Mouse (Mus musculus): ENCODE measurements around the gene Glt28d2.

The Glt28d2 gene

GRCm38 (mm10) chr3:85880687-85881086 is 6.6 kb downstream of the Glt28d2 start:
- in situ Hi-C loops (cut with MboI; ENCODE audit: low sequenced_read_pairs) = no loop called here

- in situ Hi-C loops (cut with MboI; ENCODE audit: low sequenced_read_pairs) = no loop called here
These were observed 7.2 kb downstream of the Glt28d2 start for GRCm38 (mm10) chr3:85880068-85880467.

GRCm38 (mm10) chr3:85878911-85879310 is 8.4 kb downstream of the Glt28d2 start:
- in situ Hi-C loops (cut with MboI; ENCODE audit: low sequenced_read_pairs) = no loop called here

GRCm38 (mm10) chr3:85863996-85864395 is 23.3 kb downstream of the Glt28d2 start:
- in situ Hi-C loops (cut with MboI; ENCODE audit: low sequenced_read_pairs) = no loop called here

- in situ Hi-C loops (cut with MboI; ENCODE audit: low sequenced_read_pairs) = no loop called here
These were observed 24.4 kb downstream of the Glt28d2 start for GRCm38 (mm10) chr3:85862886-85863285.

GRCm38 (mm10) chr3:85860996-85861395 is 26.3 kb downstream of the Glt28d2 start:
- in situ Hi-C loops (cut with MboI; ENCODE audit: low sequenced_read_pairs) = no loop called here

GRCm38 (mm10) chr3:85859311-85859710 is 28.0 kb downstream of the Glt28d2 start:
- in situ Hi-C loops (cut with MboI; ENCODE audit: low sequenced_read_pairs) = no loop called here

- in situ Hi-C loops (cut with MboI; ENCODE audit: low sequenced_read_pairs) = no loop called here
These were observed 28.9 kb downstream of the Glt28d2 start for GRCm38 (mm10) chr3:85858140-85859135.

- in situ Hi-C loops (cut with MboI; ENCODE audit: low sequenced_read_pairs) = no loop called here
These were observed 30.2 kb downstream of the Glt28d2 start for GRCm38 (mm10) chr3:85857083-85857482.

GRCm38 (mm10) chr3:85855947-85856346 is 31.4 kb downstream of the Glt28d2 start:
- in situ Hi-C loops (cut with MboI; ENCODE audit: low sequenced_read_pairs) = no loop called here

GRCm38 (mm10) chr3:85855043-85855442 is 32.3 kb downstream of the Glt28d2 start:
- in situ Hi-C loops (cut with MboI; ENCODE audit: low sequenced_read_pairs) = no loop called here

- in situ Hi-C loops (cut with MboI; ENCODE audit: low sequenced_read_pairs) = no loop called here
These were observed 33.2 kb downstream of the Glt28d2 start for GRCm38 (mm10) chr3:85854143-85854542.

GRCm38 (mm10) chr3:85853715-85854114 is 33.6 kb downstream of the Glt28d2 start:
- in situ Hi-C loops (cut with MboI; ENCODE audit: low sequenced_read_pairs) = no loop called here

GRCm38 (mm10) chr3:85850079-85850478 is 37.2 kb downstream of the Glt28d2 start:
- in situ Hi-C loops (cut with MboI; ENCODE audit: low sequenced_read_pairs) = no loop called here

- in situ Hi-C loops (cut with MboI; ENCODE audit: low sequenced_read_pairs) = no loop called here
These were observed 41.0 kb downstream of the Glt28d2 start for GRCm38 (mm10) chr3:85846316-85846715.

- in situ Hi-C loops (cut with MboI; ENCODE audit: low sequenced_read_pairs) = no loop called here
These were observed 42.0 kb downstream of the Glt28d2 start for GRCm38 (mm10) chr3:85845341-85845740.

- in situ Hi-C loops (cut with MboI; ENCODE audit: low sequenced_read_pairs) = no loop called here
These were observed 44.5 kb downstream of the Glt28d2 start for GRCm38 (mm10) chr3:85842881-85843218.

GRCm38 (mm10) chr3:85842177-85842880 is 45.0 kb downstream of the Glt28d2 start:
- in situ Hi-C loops (cut with MboI; ENCODE audit: low sequenced_read_pairs) = no loop called here

- in situ Hi-C loops (cut with MboI; ENCODE audit: low sequenced_read_pairs) = no loop called here
These were observed 45.7 kb downstream of the Glt28d2 start for GRCm38 (mm10) chr3:85841454-85842176.

- in situ Hi-C loops (cut with MboI; ENCODE audit: low sequenced_read_pairs) = no loop called here
These were observed 53.7 kb downstream of the Glt28d2 start for GRCm38 (mm10) chr3:85833627-85834026.

- in situ Hi-C loops (cut with MboI; ENCODE audit: low sequenced_read_pairs) = no loop called here
These were observed 54.7 kb downstream of the Glt28d2 start for GRCm38 (mm10) chr3:85832490-85833155.
